Mouse (Mus musculus): ENCODE measurements around the gene Sbds. TPM values are rescaled to one million over a fixed set of nuclear protein-coding genes. Genes with fewer than 3 reads are reported as not detected.

The Sbds gene
- total and polyA plus RNA-seq, 3 experiments = 22.0 to 48.7 (median 45.8) TPM

GRCm38 (mm10) chr5:130266651-130267050 lies 11.3 kb upstream of the Sbds start:
- H3K4me3 ChIP-seq = no peak overlapping the region
- WGBS = 85% methylated on average over 7 of the region's 7 CpGs
- H3K9ac ChIP-seq (ENCODE audit: low read depth, low read length) = no peak overlapping the region
- H3K27me3 ChIP-seq (ENCODE audit: control insufficient read depth, insufficient read depth, low read length) = no peaks in the 10 kb centered on the region
- no peaks in the 10 kb centered on the region for H3K79me2 ChIP-seq (replicated peaks; ENCODE audit: control insufficient read depth, insufficient read depth, low read length)
- no peak overlapping the region for H3K27ac ChIP-seq
- H3K36me3 ChIP-seq (ENCODE audit: control insufficient read depth, insufficient read depth, low read length) = no peaks in the 10 kb centered on the region
- intact Hi-C loops (cut with DNase I) = no loop called here
- no peak for DNase-seq
- TF ChIP-seq POLR2A (IDR thresholded peaks at IDR 0.05; ENCODE audit: insufficient read depth, low read depth, low read length) (no peak), CTCF (IDR thresholded peaks at IDR 0.05) (peak; percentile 60)
- H3K4me1 ChIP-seq (ENCODE audit: control insufficient read depth, insufficient read depth, low read length) = no peaks in the 10 kb centered on the region

GRCm38 (mm10) chr5:130264433-130265005 lies 9.2 kb upstream of the Sbds start:
- no peaks in the 10 kb centered on the region for H3K4me1 ChIP-seq (ENCODE audit: control insufficient read depth, insufficient read depth, low read length)
- intact Hi-C loops (cut with DNase I) = no loop called here
- H3K4me3 ChIP-seq = no peak overlapping the region
- no peaks in the 10 kb centered on the region for H3K27me3 ChIP-seq (ENCODE audit: control insufficient read depth, insufficient read depth, low read length)
- no peaks in the 10 kb centered on the region for H3K36me3 ChIP-seq (ENCODE audit: control insufficient read depth, insufficient read depth, low read length)
- no peak overlapping the region for H3K27ac ChIP-seq
- H3K79me2 ChIP-seq (replicated peaks; ENCODE audit: control insufficient read depth, insufficient read depth, low read length) = no peaks in the 10 kb centered on the region
- H3K9ac ChIP-seq (ENCODE audit: low read depth, low read length) = no peak overlapping the region
- TF ChIP-seq POLR2A (IDR thresholded peaks at IDR 0.05; ENCODE audit: insufficient read depth, low read depth, low read length) = no peak
- no peak for TF ChIP-seq EP300 (IDR thresholded peaks at IDR 0.05; ENCODE audit: insufficient read depth, low read depth, low read length)
- no peak for TF ChIP-seq CTCF (IDR thresholded peaks at IDR 0.05)
- DNase-seq = no peak
- WGBS = 88% methylated on average over 6 of the region's 6 CpGs

GRCm38 (mm10) chr5:130263454-130263853 lies 8.1 kb upstream of the Sbds start:
- no peaks in the 10 kb centered on the region for H3K79me2 ChIP-seq (replicated peaks; ENCODE audit: control insufficient read depth, insufficient read depth, low read length)
- H3K4me1 ChIP-seq (ENCODE audit: control insufficient read depth, insufficient read depth, low read length) = no peaks in the 10 kb centered on the region
- intact Hi-C loops (cut with DNase I) = no loop called here
- no peak overlapping the region for H3K27ac ChIP-seq
- TF ChIP-seq CTCF (IDR thresholded peaks at IDR 0.05) = peak; percentile 34
- TF ChIP-seq POLR2A (IDR thresholded peaks at IDR 0.05; ENCODE audit: insufficient read depth, low read depth, low read length) = no peak
- TF ChIP-seq EP300 (IDR thresholded peaks at IDR 0.05; ENCODE audit: insufficient read depth, low read depth, low read length) = no peak
- DNase-seq = no peak
- no peaks in the 10 kb centered on the region for H3K36me3 ChIP-seq (ENCODE audit: control insufficient read depth, insufficient read depth, low read length)
- no peak overlapping the region for H3K9ac ChIP-seq (ENCODE audit: low read depth, low read length)
- H3K4me3 ChIP-seq = no peak overlapping the region
- no peaks in the 10 kb centered on the region for H3K27me3 ChIP-seq (ENCODE audit: control insufficient read depth, insufficient read depth, low read length)
- 79% methylated on average over 11 of the region's 11 CpGs for WGBS

- no peak for DNase-seq
- Histone ChIP-seq H3K27me3 (ENCODE audit: control insufficient read depth, insufficient read depth, low read length) (no peaks in the 10 kb centered on the region), H3K9ac (ENCODE audit: low read depth, low read length) (peak overlapping the region; percentile 81), H3K36me3 (ENCODE audit: control insufficient read depth, insufficient read depth, low read length) (peaks cover 7% of the 10 kb centered on the region), H3K4me3 (peak overlapping the region; percentile 73), H3K79me2 (replicated peaks; ENCODE audit: control insufficient read depth, insufficient read depth, low read length) (no peaks in the 10 kb centered on the region), H3K4me1 (ENCODE audit: control insufficient read depth, insufficient read depth, low read length) (peaks cover 2% of the 10 kb centered on the region; the same call in 1 of the 2 replicates), H3K27ac (peak overlapping the region; percentile 72)
- intact Hi-C loops (cut with DNase I) = loop anchor here (2.0 kb wide), 1 partner anchor 543 kb away; the partner anchor contains the start of gene Mrps17
- 5% methylated on average over 8 of the region's 8 CpGs for WGBS
- TF ChIP-seq CTCF (IDR thresholded peaks at IDR 0.05) = no peak
- TF ChIP-seq EP300 (IDR thresholded peaks at IDR 0.05; ENCODE audit: insufficient read depth, low read depth, low read length) = no peak
- no peak for TF ChIP-seq POLR2A (IDR thresholded peaks at IDR 0.05; ENCODE audit: insufficient read depth, low read depth, low read length)
These were observed 2.0 kb upstream of the Sbds start for GRCm38 (mm10) chr5:130257303-130257702.

GRCm38 (mm10) chr5:130256678-130257271 lies 1.4 kb upstream of the Sbds start:
- Histone ChIP-seq H3K9ac (ENCODE audit: low read depth, low read length) (peak overlapping the region; percentile 81), H3K79me2 (replicated peaks; ENCODE audit: control insufficient read depth, insufficient read depth, low read length) (no peaks in the 10 kb centered on the region), H3K36me3 (ENCODE audit: control insufficient read depth, insufficient read depth, low read length) (peaks cover 7% of the 10 kb centered on the region), H3K27ac (peak overlapping the region; percentile 72), H3K4me1 (ENCODE audit: control insufficient read depth, insufficient read depth, low read length) (peaks cover 2% of the 10 kb centered on the region; the same call in 1 of the 2 replicates), H3K27me3 (ENCODE audit: control insufficient read depth, insufficient read depth, low read length) (no peaks in the 10 kb centered on the region), H3K4me3 (peak overlapping the region; percentile 73)
- under 1% methylated on average over 25 of the region's 25 CpGs for WGBS
- TF ChIP-seq EP300 (IDR thresholded peaks at IDR 0.05; ENCODE audit: insufficient read depth, low read depth, low read length) (peak; percentile 25; the same call in 1 of the 2 replicates), CTCF (IDR thresholded peaks at IDR 0.05) (no peak), POLR2A (IDR thresholded peaks at IDR 0.05; ENCODE audit: insufficient read depth, low read depth, low read length) (peak; percentile 73)
- DNase-seq = peak; percentile 93 to 96
- intact Hi-C loops (cut with DNase I) = loop anchor here (2.0 kb wide), 1 partner anchor 542 kb away; the partner anchor contains the start of gene Mrps17
